9 mouse cellular contexts compared by ENCODE assay signal in genomic region chr9:99580655-99581054, GRCm38 (mm10). TPM values are rescaled to one million over a fixed set of nuclear protein-coding genes. Genes with fewer than 3 reads are reported as not detected.
A peak's percentile ranks its signal among the peaks of the same experiment; 100 is the strongest.
DNase-seq lines count a peak whose midpoint lies in the region; TF ChIP-seq lines count a peak whose summit lies in the region.
"Had no signal": no experiment of that assay in that cellular context is flagged by ENCODE, and none has a peak within 500 bp of the region (broad histone marks: within the 10 kb centered on the region; RNA-seq: fewer than 3 reads in every experiment).

No protein-coding gene starts in this region.

- H3K4me1 ChIP-seq in lung, adult 2 months (ENCODE audit: control insufficient read depth, insufficient read depth, low read length), result peaks cover 3% of the 10 kb centered on the region
- peaks cover 4% of the 10 kb centered on the region; the same call in 1 of the 2 replicates for H3K4me1 ChIP-seq in spleen, adult 2 months (ENCODE audit: control insufficient read depth, insufficient read depth, insufficient read length)

- H3K27ac ChIP-seq in spleen, adult 2 months (ENCODE audit: insufficient read depth, low read length), result no peak overlapping the region

- no peak overlapping the region for H3K4me3 ChIP-seq in lung, adult 2 months (replicated peaks; ENCODE audit: extremely low read depth, low read depth, low read length)
- H3K4me3 ChIP-seq in spleen, adult 2 months (ENCODE audit: extremely low read depth, insufficient read depth, insufficient read length), result no peak overlapping the region

- WGBS in lung, adult 2 months, result 25% methylated on average over 2 of the region's 2 CpGs
- WGBS in spleen, adult 2 months, result 55% methylated on average over 2 of the region's 2 CpGs

- TF ChIP-seq POLR2A in lung, adult 2 months (IDR thresholded peaks at IDR 0.05; ENCODE audit: borderline replicate concordance, extremely low read depth, low read depth, low read length), result no peak
- TF ChIP-seq POLR2A in spleen, adult 2 months (IDR thresholded peaks at IDR 0.05; ENCODE audit: low read depth, low read length), result no peak

- 0 out of 2 replicates have a peak, but pooled peaks have one; percentile 28 for TF ChIP-seq CTCF in lung, adult 2 months (IDR thresholded peaks at IDR 0.05; ENCODE audit: insufficient read depth, low read length)
- TF ChIP-seq CTCF in spleen, adult 2 months (IDR thresholded peaks at IDR 0.05; ENCODE audit: extremely low read depth, insufficient read depth, insufficient read length, insufficient replicate concordance), result peak; percentile 18; the same call in 1 of the 2 replicates

- peak; percentile 40 for DNase-seq in adrenal gland, adult 2 months
- no peak for DNase-seq in adrenal gland, postnatal 4 days (ENCODE audit: low spot score in 2 of 2)
- peak; percentile 34 for DNase-seq in layer of hippocampus, adult 11-12 months (ENCODE audit: low spot score)
- DNase-seq in layer of hippocampus, adult 8-10 months (ENCODE audit: low spot score in 2 of 2), result no peak
- peak; percentile 79 for DNase-seq in ES-CJ7 (ENCODE audit: low read depth, low spot score)
- DNase-seq in embryo, embryonic 11 days, result peak; percentile 71
- peak; percentile 9 for DNase-seq in lung, adult 2 months
- DNase-seq in spleen, adult 2 months (ENCODE audit: low read depth in 1 of 2, low spot score in 2 of 2), result no peak

- peaks cover 24% of the 10 kb centered on the region for H3K36me3 ChIP-seq in spleen, adult 2 months (ENCODE audit: control insufficient read depth, insufficient read depth, low read length)

- H3K27me3 ChIP-seq in spleen, adult 2 months (ENCODE audit: control insufficient read depth, insufficient read depth, low read length), result no peaks in the 10 kb centered on the region

RNA-seq across cellular contexts. Expression of gene Dbr1, which starts 5.1 kb away (rescaled TPM):
- total RNA-seq in adrenal gland, adult 2 months (2021), result 10 to 100 TPM; 12.9 to 13.9 TPM
- polyA plus RNA-seq in adrenal gland, adult 2 months (2012; rRNA removed), result 9.9 and 11.9 TPM in 2 replicates
- total RNA-seq in adrenal gland, postnatal 4 days (2021), result 10 to 100 TPM; 18.8 to 21.2 TPM
- 10 to 100 TPM; 13.3 to 19.1 (median 14.7) TPM for total RNA-seq in layer of hippocampus, adult 8-10 months (2022)
- 5.5 and 6.8 TPM in 2 replicates for polyA plus RNA-seq in lung, adult 2 months (2012; rRNA removed)
- polyA plus RNA-seq in spleen, adult 2 months (2012; rRNA removed), result 6.7 and 12.2 TPM in 2 replicates

RNA-seq across cellular contexts. Expression of gene Armc8, which starts 12.0 kb away (rescaled TPM):
- 10 to 100 TPM; 25.3 to 33.5 TPM for total RNA-seq in adrenal gland, adult 2 months (2021)
- 7.9 and 8.8 TPM in 2 replicates for polyA plus RNA-seq in adrenal gland, adult 2 months (2012; rRNA removed)
- 10 to 100 TPM; 34.3 to 38.9 TPM for total RNA-seq in adrenal gland, postnatal 4 days (2021)
- total RNA-seq in layer of hippocampus, adult 8-10 months (2022), result 10 to 100 TPM; 48.1 to 57.8 (median 57.1) TPM
- polyA plus RNA-seq in lung, adult 2 months (2012; rRNA removed), result 8.5 and 10.9 TPM in 2 replicates
- polyA plus RNA-seq in spleen, adult 2 months (2012; rRNA removed), result 6.9 and 7.2 TPM in 2 replicates

RNA-seq across cellular contexts. Expression of gene A4gnt, which starts 31.6 kb away (rescaled TPM):
- not detected for total RNA-seq in adrenal gland, adult 2 months (2021)
- polyA plus RNA-seq in adrenal gland, adult 2 months (2012; rRNA removed), result not detected in 2 replicates
- under 1 TPM in 1 of 2 experiments, not detected in 1; 0.20 TPM for total RNA-seq in adrenal gland, postnatal 4 days (2021)
- total RNA-seq in layer of hippocampus, adult 8-10 months (2022), result under 1 TPM in 2 of 4 experiments, not detected in 2; 0.14 to 0.39 TPM
- polyA plus RNA-seq in lung, adult 2 months (2012; rRNA removed), result 0.05 TPM in 1 of 2 replicates, not detected in the other
- not detected in 2 replicates for polyA plus RNA-seq in spleen, adult 2 months (2012; rRNA removed)
- polyA plus RNA-seq: liver, embryonic 16.5 days had no signal

RNA-seq across cellular contexts. Expression of gene Dzip1l, which starts 48.6 kb away (rescaled TPM):
- 1 to 10 TPM; 3.7 to 6.8 TPM for total RNA-seq in adrenal gland, adult 2 months (2021)
- 2.5 and 4.0 TPM in 2 replicates for polyA plus RNA-seq in adrenal gland, adult 2 months (2012; rRNA removed)
- 10 to 100 TPM; 11.2 to 15.6 TPM for total RNA-seq in adrenal gland, postnatal 4 days (2021)
- total RNA-seq in layer of hippocampus, adult 8-10 months (2022), result 10 to 100 TPM; 20.9 to 28.1 (median 25.1) TPM
- 6.7 and 8.3 TPM in 2 replicates for polyA plus RNA-seq in lung, adult 2 months (2012; rRNA removed)
- 1.7 and 2.1 TPM in 2 replicates for polyA plus RNA-seq in spleen, adult 2 months (2012; rRNA removed)

Comparison
In these comparisons a context has a peak if more than half of its experiments do, and no peak if none do; other contexts are left out.
1. DNase-seq: peak in adrenal gland, adult 2 months (single experiment), layer of hippocampus, adult 11-12 months (single experiment), ES-CJ7 (single experiment), embryo, embryonic 11 days (single experiment) and lung, adult 2 months (single experiment); none in adrenal gland, postnatal 4 days (0 of 2), layer of hippocampus, adult 8-10 months (0 of 2) and spleen, adult 2 months (0 of 2).